Mouse (Mus musculus) neural tube, embryonic 14.5 days (tissue): ENCODE measurements around the gene Dhodh. TPM values are rescaled to one million over a fixed set of nuclear protein-coding genes. Genes with fewer than 3 reads are reported as not detected.
A peak's percentile ranks its signal among the peaks of the same experiment; 100 is the strongest.

Experiments used
- ATAC-seq: fragments of 200-750 bp; cut with Nextera tagmentation; 2 replicates; pipeline ENCODE4 v1.8.0; 2017; ENCODE audit warnings: low read depth, mild to moderate bottlenecking, moderate TSS enrichment, moderate library complexity
- H3K27ac ChIP-seq: fragments of 300-500 bp; sonication (generic); 2 replicates; pipeline ENCODE4 v1.5.1; 2014; ENCODE audit warnings: low read depth, mild to moderate bottlenecking, control low read depth, low read length, moderate library complexity, mixed read lengths
- H3K27me3 ChIP-seq: fragments of 300-500 bp; sonication (generic); 2 replicates; pipeline ENCODE4 v1.6.1; 2014; ENCODE audit warnings: low read length; ENCODE audit not compliant: control insufficient read depth, insufficient read depth
- H3K36me3 ChIP-seq: fragments of 300-500 bp; sonication (generic); 2 replicates; pipeline ENCODE4 v1.6.1; 2014; ENCODE audit warnings: low read length, mixed read lengths; ENCODE audit not compliant: control insufficient read depth, insufficient read depth
- H3K4me1 ChIP-seq: fragments of 300-500 bp; sonication (generic); 2 replicates; pipeline ENCODE4 v1.6.1; 2014; ENCODE audit warnings: low read length; ENCODE audit not compliant: control insufficient read depth, insufficient read depth
- H3K4me2 ChIP-seq: fragments of 300-500 bp; sonication (generic); 2 replicates; pipeline ENCODE4 v1.6.1; 2014; ENCODE audit warnings: mild to moderate bottlenecking, low read depth, low read length, control low read depth
- H3K4me3 ChIP-seq: fragments of 300-500 bp; sonication (generic); 2 replicates; pipeline ENCODE4 v1.5.1; 2014; ENCODE audit warnings: low read depth, low read length, control low read depth, mixed read lengths
- H3K9ac ChIP-seq: fragments of 300-500 bp; sonication (generic); replicated peaks from 2 replicates; pipeline ENCODE4 v1.6.1; 2014; ENCODE audit warnings: low read depth, mild to moderate bottlenecking, control low read depth, low read length, mixed read lengths
- H3K9me3 ChIP-seq: fragments of 300-500 bp; sonication (generic); 2 replicates; pipeline ENCODE4 v1.6.1; 2016; ENCODE audit warnings: low read length; ENCODE audit not compliant: control insufficient read depth
- WGBS: fragments of 180-500 bp; shearing (Covaris S2); extraction: QIAGEN DNeasy Blood & Tissue Kit; methylation state at CpG from one replicate; pipeline ENCODE4 v1.1.7; 2014; 5-methylcytosine and 5-hydroxymethylcytosine counted together
- polyA plus RNA-seq: library from polyadenylated mRNA; unstranded; fragments of >200 nt; fragmentation: Nextera tagmentation; extraction: Ambion mirVana; gene quantifications from 2 replicates; pipeline ENCODE4 v1.2.1, GENCODE M21; 2014

The Dhodh gene
- polyA plus RNA-seq, 1 experiment from 2014 or later = 32.8 TPM

DNA sequence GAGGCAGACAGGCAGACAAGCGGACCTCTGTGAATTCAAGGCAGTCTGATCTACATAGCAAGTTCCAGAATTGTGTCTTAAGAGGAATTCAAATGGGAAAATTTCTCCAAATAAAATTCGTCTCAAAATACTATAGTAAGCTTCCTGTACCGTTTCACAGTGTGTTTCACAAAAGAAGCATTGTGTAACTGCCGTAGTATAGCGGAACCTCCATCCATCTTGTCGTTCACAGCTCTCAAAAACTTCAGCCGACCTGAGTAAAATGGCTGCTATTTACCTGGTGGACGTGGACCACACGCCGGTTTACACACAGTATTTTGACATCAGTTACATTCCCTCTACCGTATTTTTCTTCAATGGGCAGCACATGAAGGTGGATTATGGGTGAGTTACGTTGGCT, 37.3 kb downstream of the Dhodh start:
- Histone ChIP-seq H3K27ac (no peak overlapping the region), H3K27me3 (no peaks in the 10 kb centered on the region), H3K9ac (no peak overlapping the region), H3K4me1 (peaks cover 7% of the 10 kb centered on the region), H3K36me3 (no peaks in the 10 kb centered on the region), H3K4me3 (no peak overlapping the region), H3K4me2 (no peak overlapping the region), H3K9me3 (no peaks in the 10 kb centered on the region)
- WGBS = 87% methylated on average over 12 of the region's 12 CpGs
- no peak for ATAC-seq

DNA sequence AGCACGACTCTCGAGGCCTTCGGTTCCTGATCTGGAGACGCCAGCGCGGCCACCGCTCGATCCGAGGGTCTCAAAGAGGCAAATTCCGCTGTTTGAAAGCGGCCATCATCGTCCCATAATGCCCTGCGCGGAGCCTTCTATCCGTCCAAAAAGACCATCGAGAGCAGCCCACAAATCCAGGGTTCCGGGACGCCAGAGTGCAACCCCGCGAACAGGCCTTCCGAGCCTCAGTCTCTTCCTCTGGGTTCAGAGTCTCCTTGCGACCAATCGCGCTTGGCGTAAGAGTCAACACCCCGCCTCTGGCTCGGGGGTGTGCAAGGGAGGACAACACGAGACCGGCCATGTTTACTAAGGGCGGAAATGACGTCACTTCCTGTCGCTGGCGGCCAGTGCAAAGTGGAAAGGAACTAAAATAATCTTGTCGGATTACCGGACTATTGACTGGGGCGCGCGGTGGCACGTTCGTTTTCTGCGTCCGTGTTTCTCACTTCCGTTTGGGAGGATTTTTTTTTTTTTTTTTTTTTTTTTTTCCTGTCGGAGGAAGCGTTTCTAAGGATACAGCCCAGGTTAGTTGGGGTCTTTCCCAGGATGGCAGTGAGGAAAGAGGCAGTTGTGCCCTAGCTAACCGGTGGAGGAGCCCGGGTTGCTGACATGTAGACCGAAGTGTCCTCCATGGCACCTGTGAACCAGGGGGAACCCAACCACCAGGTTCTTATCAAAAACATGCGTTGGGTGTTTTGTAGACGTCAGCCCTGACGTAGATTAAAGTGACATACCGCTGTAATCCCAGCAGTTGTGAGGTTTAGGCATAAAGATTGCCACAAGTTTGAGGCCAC, 42.8 kb downstream of the Dhodh start, which contains the start of the genes Dhx38 and Txnl4b:
TSS of gene Dhx38 (minus strand) at position 364 of the 836 bp plus-strand sequence.
TSS of gene Txnl4b (plus strand) at position 395 of the 836 bp plus-strand sequence.
- Histone ChIP-seq H3K36me3 (peaks cover 9% of the 10 kb centered on the region), H3K27me3 (no peaks in the 10 kb centered on the region), H3K4me1 (peaks cover 13% of the 10 kb centered on the region), H3K27ac (peak within 1 kb of the TSS; percentile 88), H3K9me3 (no peaks in the 10 kb centered on the region), H3K9ac (peak within 1 kb of the TSS; percentile 94), H3K4me2 (peak within 1 kb of the TSS; percentile 93), H3K4me3 (peak within 1 kb of the TSS; percentile 89)
- ATAC-seq = peak; percentile 100
- WGBS = under 1% methylated on average over 52 of the region's 52 CpGs

- peak overlapping the region; percentile 89 for H3K4me3 ChIP-seq
- no peak for ATAC-seq
- H3K4me2 ChIP-seq = peak overlapping the region; percentile 93
- H3K27me3 ChIP-seq = no peaks in the 10 kb centered on the region
- 5% methylated on average over 10 of the region's 10 CpGs for WGBS
- peaks cover 13% of the 10 kb centered on the region for H3K4me1 ChIP-seq
- H3K9me3 ChIP-seq = no peaks in the 10 kb centered on the region
- peaks cover 18% of the 10 kb centered on the region for H3K36me3 ChIP-seq
- peak overlapping the region; percentile 88; the same call in 1 of the 2 replicates for H3K27ac ChIP-seq
- peak overlapping the region; percentile 94 for H3K9ac ChIP-seq
Observed at GRCm38 (mm10) chr8:109564766-109565165, 43.7 kb downstream of the Dhodh start.

- Histone ChIP-seq H3K4me3 (no peak overlapping the region), H3K9me3 (no peaks in the 10 kb centered on the region), H3K4me2 (no peak overlapping the region; the same call in 1 of the 2 replicates), H3K27ac (no peak overlapping the region), H3K36me3 (peaks cover 27% of the 10 kb centered on the region), H3K4me1 (peaks cover 13% of the 10 kb centered on the region), H3K9ac (no peak overlapping the region), H3K27me3 (no peaks in the 10 kb centered on the region)
- 91% methylated on average over 2 of the region's 2 CpGs for WGBS
- no peak for ATAC-seq
Observed at GRCm38 (mm10) chr8:109563881-109564280, 44.6 kb downstream of the Dhodh start.

GRCm38 (mm10) chr8:109551663-109552062, 56.8 kb downstream of the Dhodh start:
- Histone ChIP-seq H3K9ac (no peak overlapping the region), H3K4me3 (no peak overlapping the region), H3K9me3 (no peaks in the 10 kb centered on the region), H3K27me3 (no peaks in the 10 kb centered on the region), H3K4me1 (no peaks in the 10 kb centered on the region), H3K27ac (no peak overlapping the region), H3K36me3 (peaks cover 85% of the 10 kb centered on the region), H3K4me2 (no peak overlapping the region)
- WGBS = 48% methylated on average over 3 of the region's 3 CpGs
- no peak for ATAC-seq

- Histone ChIP-seq H3K9ac (no peak overlapping the region), H3K4me1 (no peaks in the 10 kb centered on the region), H3K36me3 (peaks cover 18% of the 10 kb centered on the region), H3K9me3 (no peaks in the 10 kb centered on the region), H3K27me3 (no peaks in the 10 kb centered on the region), H3K27ac (no peak overlapping the region), H3K4me2 (no peak overlapping the region), H3K4me3 (no peak overlapping the region)
- 42% methylated on average over 3 of the region's 3 CpGs for WGBS
- no peak for ATAC-seq
Observed at GRCm38 (mm10) chr8:109544049-109544448, 64.4 kb downstream of the Dhodh start.

- Histone ChIP-seq H3K4me3 (no peak overlapping the region), H3K9me3 (no peaks in the 10 kb centered on the region), H3K4me1 (no peaks in the 10 kb centered on the region), H3K4me2 (no peak overlapping the region), H3K27me3 (no peaks in the 10 kb centered on the region), H3K36me3 (peaks cover 10% of the 10 kb centered on the region; the same call in 1 of the 2 replicates), H3K9ac (no peak overlapping the region), H3K27ac (no peak overlapping the region)
- no peak for ATAC-seq
- 76% methylated on average over 8 of the region's 8 CpGs for WGBS
Observed at GRCm38 (mm10) chr8:109542748-109543519, 65.5 kb downstream of the Dhodh start.

- no peak overlapping the region for H3K27ac ChIP-seq
- 76% methylated on average over 5 of the region's 5 CpGs for WGBS
- ATAC-seq = no peak
Observed at GRCm38 (mm10) chr8:109542165-109542564, 66.3 kb downstream of the Dhodh start.

More at GRCm38 (mm10) chr8:109542165-109542564, 66.3 kb downstream of the Dhodh start:
- Histone ChIP-seq H3K9me3 (no peaks in the 10 kb centered on the region), H3K36me3 (peaks cover 4% of the 10 kb centered on the region; the same call in 1 of the 2 replicates), H3K27me3 (no peaks in the 10 kb centered on the region), H3K9ac (no peak overlapping the region), H3K4me1 (no peaks in the 10 kb centered on the region), H3K4me2 (no peak overlapping the region), H3K4me3 (no peak overlapping the region)
